Mouse (Mus musculus): ENCODE results near the gene AB124611. TPM values are rescaled to one million over a fixed set of nuclear protein-coding genes. Genes with fewer than 3 reads are reported as not detected.
"Not testable (repeated sequence)": the region's sequence is repeated elsewhere in the genome, so short reads cannot be mapped to it uniquely, and the experiment has no call there.

The AB124611 gene
- polyA plus RNA-seq, 1 experiment from 2014 or later = 4.3 TPM

- DNase-seq (ENCODE audit: low spot score) (peak; percentile 62), ATAC-seq (replicated peaks; ENCODE audit: low FRiP score) (peak; percentile 73)
- 3% methylated on average over 68 of the region's 69 CpGs for WGBS
- peak overlapping the region; percentile 97 for H3K4me3 ChIP-seq (ENCODE audit: low read depth, low read length)
- no peaks in the 10 kb centered on the region for H3K9me3 ChIP-seq (ENCODE audit: control insufficient read depth, low read length)
- peak overlapping the region; percentile 93 for H3K9ac ChIP-seq (ENCODE audit: low read depth, low read length)
- H3K4me1 ChIP-seq (replicated peaks; ENCODE audit: control insufficient read depth, insufficient read depth, low read length) = peaks cover 16% of the 10 kb centered on the region
- H3K36me3 ChIP-seq (ENCODE audit: control insufficient read depth, insufficient read depth, low read length) = peaks cover 21% of the 10 kb centered on the region
- H3K27me3 ChIP-seq (replicated peaks; ENCODE audit: control insufficient read depth, insufficient read depth, low read length) = no peaks in the 10 kb centered on the region
- peak overlapping the region; percentile 86 for H3K27ac ChIP-seq (ENCODE audit: low read depth, low read length)
- H3K4me2 ChIP-seq = peak overlapping the region; percentile 98
Observed at GRCm38 (mm10) chr9:21593122-21593721, 67.2 kb downstream of the AB124611 start.

GRCm38 (mm10) chr9:21594350-21594749 lies 68.4 kb downstream of the AB124611 start:
- ATAC-seq (replicated peaks; ENCODE audit: low FRiP score) = not testable (repeated sequence)

DNA sequence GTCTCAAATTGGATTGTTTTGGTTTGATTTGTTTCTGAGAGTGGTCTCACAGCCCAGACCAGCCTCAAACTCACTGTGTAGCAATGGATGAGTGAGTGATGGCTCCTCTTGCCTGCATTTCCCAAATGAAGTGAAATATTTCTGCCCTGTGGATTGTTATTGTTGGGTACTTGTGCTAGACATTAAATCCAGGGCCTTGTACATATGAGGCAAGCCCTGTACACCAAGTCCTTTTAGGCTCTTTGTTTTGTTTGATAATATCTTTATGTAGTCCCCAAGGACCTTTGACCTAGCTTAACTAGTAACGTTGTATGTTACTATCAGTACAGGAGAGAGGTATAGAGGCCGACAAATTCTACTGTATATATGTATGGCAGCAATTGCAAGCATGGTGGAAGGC lies 68.9 kb downstream of the AB124611 start:
- ATAC-seq (replicated peaks; ENCODE audit: low FRiP score) (no peak), DNase-seq (ENCODE audit: low spot score) (no peak)
- 82% methylated on average over 2 of the region's 2 CpGs for WGBS
- Histone ChIP-seq H3K9me3 (ENCODE audit: control insufficient read depth, low read length) (no peaks in the 10 kb centered on the region), H3K9ac (ENCODE audit: low read depth, low read length) (no peak overlapping the region), H3K4me1 (replicated peaks; ENCODE audit: control insufficient read depth, insufficient read depth, low read length) (peaks cover 16% of the 10 kb centered on the region), H3K27me3 (replicated peaks; ENCODE audit: control insufficient read depth, insufficient read depth, low read length) (no peaks in the 10 kb centered on the region), H3K27ac (ENCODE audit: low read depth, low read length) (no peak overlapping the region), H3K4me3 (ENCODE audit: low read depth, low read length) (peak overlapping the region; percentile 97; the same call in 1 of the 2 replicates), H3K36me3 (ENCODE audit: control insufficient read depth, insufficient read depth, low read length) (peaks cover 6% of the 10 kb centered on the region), H3K4me2 (no peak overlapping the region)

More at GRCm38 (mm10) chr9:21594350-21594749, 68.4 kb downstream of the AB124611 start:
- DNase-seq (ENCODE audit: low spot score); H3K9ac ChIP-seq (ENCODE audit: low read depth, low read length); H3K9me3 ChIP-seq (ENCODE audit: control insufficient read depth, low read length); H3K27me3 ChIP-seq (replicated peaks; ENCODE audit: control insufficient read depth, insufficient read depth, low read length); H3K27ac ChIP-seq (ENCODE audit: low read depth, low read length): not testable (repeated sequence)
- H3K4me3 ChIP-seq (ENCODE audit: low read depth, low read length) = peak overlapping the region; percentile 97
- H3K4me2 ChIP-seq = peak overlapping the region; percentile 98
- peaks cover 11% of the 10 kb centered on the region for H3K36me3 ChIP-seq (ENCODE audit: control insufficient read depth, insufficient read depth, low read length)
- peaks cover 16% of the 10 kb centered on the region for H3K4me1 ChIP-seq (replicated peaks; ENCODE audit: control insufficient read depth, insufficient read depth, low read length)
- 86% methylated on average over 8 of the region's 8 CpGs for WGBS

Small RNA genes lying within 50 kb of the gene (microRNA-seq; reads per million reads assigned to microRNA genes)
- gene Mir199a-1 (ENCODE audit: borderline number of aligned reads) = 10.2 reads per million, percentile 22 among the genes with 10 or more reads in this experiment

Other genes starting within 250 kb of the AB124611 start
- 19.3 and 24.2 TPM in 2 replicates for gene Kri1, start 238.2 kb upstream of the AB124611 start, polyA plus RNA-seq (2014; fragmentation: Nextera tagmentation; extraction: Ambion mirVana)
- gene Cdkn2d, start 234.8 kb upstream of the AB124611 start, polyA plus RNA-seq (2014; fragmentation: Nextera tagmentation; extraction: Ambion mirVana) = 48.0 and 48.2 TPM in 2 replicates
- gene Ap1m2, start 213.8 kb upstream of the AB124611 start, polyA plus RNA-seq (2014; fragmentation: Nextera tagmentation; extraction: Ambion mirVana) = 1.2 and 1.6 TPM in 2 replicates
- 57.2 and 61.2 TPM in 2 replicates for gene Slc44a2, start 205.5 kb upstream of the AB124611 start, polyA plus RNA-seq (2014; fragmentation: Nextera tagmentation; extraction: Ambion mirVana)
- gene Ilf3, start 158.3 kb upstream of the AB124611 start, polyA plus RNA-seq (2014; fragmentation: Nextera tagmentation; extraction: Ambion mirVana) = 141 and 149 TPM in 2 replicates
- gene Qtrt1, start 114.3 kb upstream of the AB124611 start, polyA plus RNA-seq (2014; fragmentation: Nextera tagmentation; extraction: Ambion mirVana) = 59.2 and 60.2 TPM in 2 replicates
- gene Dnm2, start 101.3 kb upstream of the AB124611 start, polyA plus RNA-seq (2014; fragmentation: Nextera tagmentation; extraction: Ambion mirVana) = 72.7 and 79.5 TPM in 2 replicates
- gene Tmed1, start 15.9 kb upstream of the AB124611 start, polyA plus RNA-seq (2014; fragmentation: Nextera tagmentation; extraction: Ambion mirVana) = 68.6 and 70.2 TPM in 2 replicates
- 54.9 TPM in 2 replicates for gene Carm1, start 20.7 kb downstream of the AB124611 start, polyA plus RNA-seq (2014; fragmentation: Nextera tagmentation; extraction: Ambion mirVana)
- 35.2 and 41.5 TPM in 2 replicates for gene Timm29, start 66.5 kb downstream of the AB124611 start, polyA plus RNA-seq (2014; fragmentation: Nextera tagmentation; extraction: Ambion mirVana)
- 15.5 and 16.5 TPM in 2 replicates for gene Yipf2, start 66.7 kb downstream of the AB124611 start, polyA plus RNA-seq (2014; fragmentation: Nextera tagmentation; extraction: Ambion mirVana)
- gene Smarca4, start 90.0 kb downstream of the AB124611 start, polyA plus RNA-seq (2014; fragmentation: Nextera tagmentation; extraction: Ambion mirVana) = 86.1 and 86.6 TPM in 2 replicates
- gene Ldlr, start 197.3 kb downstream of the AB124611 start, polyA plus RNA-seq (2014; fragmentation: Nextera tagmentation; extraction: Ambion mirVana) = 18.8 and 23.9 TPM in 2 replicates
- 151 and 170 TPM in 2 replicates for gene Spc24, start 234.1 kb downstream of the AB124611 start, polyA plus RNA-seq (2014; fragmentation: Nextera tagmentation; extraction: Ambion mirVana)

All from liver, embryonic 11.5 days (tissue).